Mouse (Mus musculus) forebrain, embryonic 12.5 days (tissue): ENCODE data around the gene Olfr1195. TPM values are rescaled to one million over a fixed set of nuclear protein-coding genes. Genes with fewer than 3 reads are reported as not detected.
"Not testable (repeated sequence)": the region's sequence is repeated elsewhere in the genome, so short reads cannot be mapped to it uniquely, and the experiment has no call there.

ENCODE experiments used
- ATAC-seq: fragments of 200-750 bp; cut with Nextera tagmentation; 2 replicates; pipeline ENCODE4 v1.8.0; 2017; ENCODE audit warnings: moderate TSS enrichment; ENCODE audit not compliant: low FRiP score
- H3K27ac ChIP-seq: fragments of 300-500 bp; sonication (generic); 2 replicates; pipeline ENCODE4 v1.5.1; 2016; ENCODE audit warnings: mild to moderate bottlenecking
- H3K27me3 ChIP-seq: fragments of 300-500 bp; sonication (generic); 2 replicates; pipeline ENCODE4 v1.6.1; 2016; ENCODE audit warnings: mild to moderate bottlenecking
- H3K36me3 ChIP-seq: fragments of 300-500 bp; sonication (generic); replicated peaks from 2 replicates; pipeline ENCODE4 v1.6.1; 2016; ENCODE audit warnings: mild to moderate bottlenecking
- H3K4me1 ChIP-seq: fragments of 300-500 bp; sonication (generic); 2 replicates; pipeline ENCODE4 v1.6.1; 2016
- H3K4me2 ChIP-seq: fragments of 300-500 bp; sonication (generic); 2 replicates; pipeline ENCODE4 v1.6.1; 2016; ENCODE audit warnings: mild to moderate bottlenecking, moderate library complexity
- H3K4me3 ChIP-seq: fragments of 300-500 bp; sonication (generic); replicated peaks from 2 replicates; pipeline ENCODE4 v1.5.1; 2016; ENCODE audit warnings: mild to moderate bottlenecking
- H3K9ac ChIP-seq: fragments of 300-500 bp; sonication (generic); 2 replicates; pipeline ENCODE4 v1.6.1; 2016; ENCODE audit warnings: mild to moderate bottlenecking
- H3K9me3 ChIP-seq: fragments of 300-500 bp; sonication (generic); 2 replicates; pipeline ENCODE4 v1.6.1; 2016
- WGBS: fragments of 180-500 bp; shearing (Covaris S2); methylation state at CpG from one replicate; pipeline ENCODE4 v1.1.7; 2016; 5-methylcytosine and 5-hydroxymethylcytosine counted together
- polyA plus RNA-seq: library from polyadenylated mRNA; unstranded; fragments of >200 nt; fragmentation: Nextera tagmentation; extraction: Ambion mirVana; gene quantifications from 2 replicates; pipeline ENCODE4 v1.2.1, GENCODE M21; 2016

Gene Olfr1195
- not detected in 2 replicates for polyA plus RNA-seq

DNA sequence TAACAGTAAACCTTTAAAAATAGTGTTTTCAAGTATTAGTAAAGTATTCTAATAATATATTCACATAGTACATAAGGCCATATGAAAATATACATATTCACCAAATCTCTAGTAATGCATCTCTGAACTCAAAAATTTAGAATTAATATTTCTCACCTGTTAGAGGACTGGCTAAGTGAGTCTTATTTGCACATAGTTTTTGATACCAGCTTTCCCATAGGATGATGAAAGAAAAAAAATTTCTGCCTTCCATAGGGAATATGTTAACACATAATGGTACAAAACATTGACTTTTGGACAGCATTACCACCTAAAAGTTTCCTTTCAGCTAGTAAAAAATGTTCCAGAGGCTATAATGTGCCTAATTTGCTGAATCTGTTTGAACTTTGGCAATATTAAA is at the start of gene Olfr1195:
Gene Olfr1195, minus strand, starts transcription at position 101 of the 400 bp plus-strand sequence.
- Histone ChIP-seq H3K4me3 (no peak within 1 kb of the TSS), H3K27me3 (no peaks in the 10 kb centered on the region), H3K4me2 (no peak within 1 kb of the TSS), H3K4me1 (no peaks in the 10 kb centered on the region), H3K36me3 (no peaks in the 10 kb centered on the region), H3K27ac (no peak within 1 kb of the TSS), H3K9me3 (no peaks in the 10 kb centered on the region), H3K9ac (no peak within 1 kb of the TSS)
- ATAC-seq = no peak

DNA sequence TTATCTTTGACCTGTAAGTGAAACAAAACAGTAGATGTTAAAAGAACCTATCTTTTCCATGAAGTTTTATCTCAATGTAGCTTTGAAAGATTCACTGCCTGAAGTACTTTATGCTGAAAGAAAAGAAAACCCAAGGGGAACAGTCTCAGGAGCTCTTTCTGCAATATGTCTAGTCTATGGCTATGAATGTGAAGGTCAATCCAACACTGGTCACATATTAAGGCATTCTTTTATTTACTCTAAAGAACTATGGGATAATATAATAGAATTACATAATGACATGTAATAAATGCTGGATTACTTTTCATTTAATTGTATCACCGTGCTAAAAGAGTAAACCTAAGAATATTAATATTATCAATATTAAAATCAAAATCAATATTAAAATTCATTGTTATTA is 43.3 kb upstream of the Olfr1195 start, which contains the start of gene Olfr1197:
Gene Olfr1197, minus strand, starts transcription at position 101 of the 400 bp plus-strand sequence.
- H3K27me3 ChIP-seq = no peaks in the 10 kb centered on the region
- H3K4me3 ChIP-seq = no peak within 1 kb of the TSS
- no peak for ATAC-seq
- no peak within 1 kb of the TSS for H3K9ac ChIP-seq
- H3K27ac ChIP-seq = no peak within 1 kb of the TSS
- no peaks in the 10 kb centered on the region for H3K9me3 ChIP-seq
- WGBS = 73% methylated on average over 1 of the region's 1 CpGs
- no peaks in the 10 kb centered on the region for H3K4me1 ChIP-seq
- no peak within 1 kb of the TSS for H3K4me2 ChIP-seq
- H3K36me3 ChIP-seq = no peaks in the 10 kb centered on the region

DNA sequence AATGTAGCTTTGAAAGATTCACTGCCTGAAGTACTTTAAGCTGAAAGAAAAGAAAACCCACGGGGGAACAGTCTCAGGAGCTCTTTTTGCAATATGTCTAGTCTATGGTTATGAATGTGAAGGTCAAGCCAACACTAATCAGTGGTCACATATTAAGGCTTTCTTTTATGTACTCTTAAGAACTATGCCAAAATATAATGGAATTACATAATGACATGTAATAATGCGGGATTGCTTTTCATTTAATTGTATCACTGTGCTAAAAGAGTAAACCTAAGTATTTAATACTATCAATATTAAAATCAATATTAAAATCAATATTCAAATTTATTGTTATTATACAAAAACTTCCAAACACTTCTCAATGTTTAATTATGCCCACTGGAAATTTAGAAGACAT is 15.5 kb upstream of the Olfr1195 start, which contains the start of gene Olfr1196:
Gene Olfr1196, minus strand, starts transcription at position 101 of the 400 bp plus-strand sequence.
- H3K27ac ChIP-seq = no peak within 1 kb of the TSS
- no peak within 1 kb of the TSS for H3K9ac ChIP-seq
- H3K36me3 ChIP-seq = no peaks in the 10 kb centered on the region
- H3K4me3 ChIP-seq = no peak within 1 kb of the TSS
- no peak for ATAC-seq
- no peaks in the 10 kb centered on the region for H3K27me3 ChIP-seq
- H3K9me3 ChIP-seq = no peaks in the 10 kb centered on the region
- WGBS = 87% methylated on average over 2 of the region's 2 CpGs
- H3K4me1 ChIP-seq = no peaks in the 10 kb centered on the region
- no peak within 1 kb of the TSS for H3K4me2 ChIP-seq

DNA sequence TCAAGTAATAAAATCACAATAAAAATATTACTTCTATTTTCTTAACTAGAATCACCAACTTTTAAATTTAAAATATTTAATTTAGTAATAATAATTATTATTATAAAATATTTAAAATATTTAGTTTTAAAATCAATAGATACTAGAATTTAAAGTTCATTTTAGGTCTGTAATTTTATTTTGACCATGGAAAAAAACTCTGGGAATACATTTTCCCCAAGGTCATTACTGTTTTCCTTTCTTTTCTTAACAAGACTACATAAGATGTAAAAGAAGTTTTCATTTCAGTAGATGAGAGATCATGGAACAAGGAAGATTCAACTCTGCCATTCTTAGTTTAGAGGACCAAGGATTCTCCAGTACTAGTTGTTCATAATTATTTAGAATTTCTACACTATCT is 13.7 kb downstream of the Olfr1195 start, which contains the start of gene Olfr1193:
Gene Olfr1193, plus strand, starts transcription at position 301 of the 400 bp plus-strand sequence.
- not testable (repeated sequence) for H3K9ac ChIP-seq, H3K36me3 ChIP-seq, H3K9me3 ChIP-seq, H3K4me3 ChIP-seq, H3K4me2 ChIP-seq, H3K4me1 ChIP-seq, ATAC-seq, H3K27me3 ChIP-seq, H3K27ac ChIP-seq

DNA sequence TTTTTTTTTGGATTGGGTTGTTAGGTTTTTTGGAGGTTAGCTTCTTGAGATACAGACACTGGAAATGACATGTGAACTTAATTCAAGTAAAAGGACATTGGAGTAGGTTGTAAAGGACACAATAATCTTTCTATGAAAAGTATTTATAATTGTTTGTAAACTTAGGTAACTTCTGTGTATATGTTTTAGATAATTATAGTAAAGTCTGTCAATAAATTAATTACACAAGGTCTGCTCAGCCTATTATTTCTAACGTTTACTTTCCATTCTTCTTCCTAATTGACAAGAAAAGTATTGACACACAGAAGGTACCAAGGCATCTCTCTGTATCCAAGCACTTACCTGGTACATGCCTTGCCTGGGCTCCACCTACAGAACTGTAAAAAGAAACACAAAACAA is 40.8 kb downstream of the Olfr1195 start, which contains the start of gene Olfr1192-ps1:
Gene Olfr1192-ps1, plus strand, starts transcription at position 301 of the 400 bp plus-strand sequence.
- no peak for ATAC-seq
- WGBS = 39% methylated on average over 1 of the region's 1 CpGs

DNA sequence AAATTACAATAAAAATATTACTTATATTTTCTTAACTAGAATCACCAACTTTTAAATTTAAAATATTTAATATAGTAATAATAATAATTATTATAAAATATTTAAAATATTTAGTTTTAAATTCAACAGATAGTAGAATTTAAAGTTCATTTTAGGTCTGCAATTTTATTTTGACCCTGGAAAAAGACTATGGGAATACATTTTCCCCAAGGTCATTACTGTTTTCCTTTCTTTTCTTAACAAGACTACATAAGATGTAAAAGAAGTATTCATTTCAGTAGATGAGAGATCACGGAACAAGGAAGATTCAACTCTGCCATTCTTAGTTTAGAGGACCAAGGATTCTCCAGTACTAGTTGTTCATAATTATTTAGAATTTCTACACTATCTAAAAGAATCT is 48.7 kb downstream of the Olfr1195 start, which contains the start of gene Olfr1191-ps1:
Gene Olfr1191-ps1, plus strand, starts transcription at position 301 of the 400 bp plus-strand sequence.
- ATAC-seq, H3K27me3 ChIP-seq, H3K4me1 ChIP-seq, H3K9ac ChIP-seq, H3K9me3 ChIP-seq, H3K4me2 ChIP-seq, H3K4me3 ChIP-seq, H3K36me3 ChIP-seq, H3K27ac ChIP-seq: not testable (repeated sequence)
- 91% methylated on average over 1 of the region's 1 CpGs for WGBS

More for the DNA sequence above, 40.8 kb downstream of the Olfr1195 start, which contains the start of gene Olfr1192-ps1:
- no peaks in the 10 kb centered on the region for H3K36me3 ChIP-seq
- no peaks in the 10 kb centered on the region for H3K27me3 ChIP-seq
- H3K27ac ChIP-seq = no peak within 1 kb of the TSS
- H3K4me1 ChIP-seq = no peaks in the 10 kb centered on the region
- H3K9ac ChIP-seq = no peak within 1 kb of the TSS
- no peak within 1 kb of the TSS for H3K4me2 ChIP-seq
- no peaks in the 10 kb centered on the region for H3K9me3 ChIP-seq
- H3K4me3 ChIP-seq = no peak within 1 kb of the TSS

Other genes with a start within 250 kb of the Olfr1195 start
- gene Gm13757, start 240.1 kb downstream of the Olfr1195 start, polyA plus RNA-seq = not detected in 2 replicates
- not detected in 2 replicates for gene Olfr1183, start 234.3 kb downstream of the Olfr1195 start, polyA plus RNA-seq
- gene Olfr1184, start 205.6 kb downstream of the Olfr1195 start, polyA plus RNA-seq = not detected in 2 replicates
- gene Olfr1185-ps1, start 195.9 kb downstream of the Olfr1195 start, polyA plus RNA-seq = not detected in 2 replicates
- not detected in 2 replicates for gene Olfr1186, start 170.6 kb downstream of the Olfr1195 start, polyA plus RNA-seq
- not detected in 2 replicates for gene Olfr1188, start 132.3 kb downstream of the Olfr1195 start, polyA plus RNA-seq
- gene Olfr1189, start 102.7 kb downstream of the Olfr1195 start, polyA plus RNA-seq = not detected in 2 replicates
- not detected in 2 replicates for gene Olfr1191-ps1, start 48.6 kb downstream of the Olfr1195 start, polyA plus RNA-seq
- gene Olfr1192-ps1, start 40.7 kb downstream of the Olfr1195 start, polyA plus RNA-seq = not detected in 2 replicates
- not detected in 2 replicates for gene Olfr1193, start 13.6 kb downstream of the Olfr1195 start, polyA plus RNA-seq
- not detected in 2 replicates for gene Olfr1196, start 15.4 kb upstream of the Olfr1195 start, polyA plus RNA-seq
- not detected in 2 replicates for gene Olfr1197, start 43.2 kb upstream of the Olfr1195 start, polyA plus RNA-seq
- gene Olfr1198, start 62.2 kb upstream of the Olfr1195 start, polyA plus RNA-seq = not detected in 2 replicates
- not detected in 2 replicates for gene Olfr1199, start 71.3 kb upstream of the Olfr1195 start, polyA plus RNA-seq
- gene Olfr1200, start 81.3 kb upstream of the Olfr1195 start, polyA plus RNA-seq = not detected in 2 replicates
- gene Olfr1201, start 103.8 kb upstream of the Olfr1195 start, polyA plus RNA-seq = not detected in 2 replicates
- not detected in 2 replicates for gene Olfr1202, start 125.3 kb upstream of the Olfr1195 start, polyA plus RNA-seq
- not detected in 2 replicates for gene Olfr1205, start 140.6 kb upstream of the Olfr1195 start, polyA plus RNA-seq
- not detected in 2 replicates for gene Olfr1204, start 160.1 kb upstream of the Olfr1195 start, polyA plus RNA-seq
- gene Olfr1206, start 174.0 kb upstream of the Olfr1195 start, polyA plus RNA-seq = not detected in 2 replicates
- gene Olfr1208, start 213.1 kb upstream of the Olfr1195 start, polyA plus RNA-seq = not detected in 2 replicates
- not detected in 2 replicates for gene Olfr1209, start 226.0 kb upstream of the Olfr1195 start, polyA plus RNA-seq
- gene Olfr1211, start 248.9 kb upstream of the Olfr1195 start, polyA plus RNA-seq = not detected in 2 replicates